Mouse (Mus musculus) mouse trophoblast stem cell (cell line): Measurements from ENCODE around the gene Gdf15.

Experiments used
- in situ Hi-C, 2 experiments: fragments of 300-500 bp; cut with MseI, MboI; formaldehyde crosslinking; loops; 2 replicates in 1 of 2; 3 replicates in 1 of 2; pipeline ENCODE4 v1.15.1; 2025

Gene Gdf15

GRCm38 (mm10) chr8:70593173-70593572 is 39.1 kb downstream of the Gdf15 start:
- in situ Hi-C loops: no loop called here

GRCm38 (mm10) chr8:70591569-70591968 is 40.7 kb downstream of the Gdf15 start:
- in situ Hi-C loops: no loop called here

DNA sequence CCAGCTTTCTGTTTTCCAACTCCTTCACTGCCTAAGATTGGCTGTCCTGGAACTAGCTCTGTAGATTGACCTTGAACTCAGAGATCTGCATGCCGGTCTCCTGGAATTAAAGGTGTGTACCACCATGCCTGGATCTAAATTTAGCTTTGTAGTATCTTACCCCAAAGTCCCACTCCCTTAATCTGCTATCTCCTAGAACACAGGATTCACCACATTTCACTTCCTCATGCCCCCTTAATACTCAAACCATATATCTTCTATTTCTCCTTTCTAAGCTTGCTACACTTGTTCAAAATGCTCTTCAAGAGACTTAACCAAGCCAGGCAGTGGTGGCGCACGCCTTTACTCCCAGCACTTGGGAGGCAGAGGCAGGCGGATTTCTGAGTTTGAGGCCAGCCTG is 44.3 kb downstream of the Gdf15 start:
- in situ Hi-C loops: loop anchor here in 1 of 2 experiments (5.0 kb wide), 1 partner anchor 41 kb away; no protein-coding TSS in a partner anchor

- in situ Hi-C loops: loop anchor here in 1 of 2 experiments (5.0 kb wide), 1 partner anchor 38 kb away; no protein-coding TSS in a partner anchor
Observed at GRCm38 (mm10) chr8:70585258-70585652, 47.0 kb downstream of the Gdf15 start.

DNA sequence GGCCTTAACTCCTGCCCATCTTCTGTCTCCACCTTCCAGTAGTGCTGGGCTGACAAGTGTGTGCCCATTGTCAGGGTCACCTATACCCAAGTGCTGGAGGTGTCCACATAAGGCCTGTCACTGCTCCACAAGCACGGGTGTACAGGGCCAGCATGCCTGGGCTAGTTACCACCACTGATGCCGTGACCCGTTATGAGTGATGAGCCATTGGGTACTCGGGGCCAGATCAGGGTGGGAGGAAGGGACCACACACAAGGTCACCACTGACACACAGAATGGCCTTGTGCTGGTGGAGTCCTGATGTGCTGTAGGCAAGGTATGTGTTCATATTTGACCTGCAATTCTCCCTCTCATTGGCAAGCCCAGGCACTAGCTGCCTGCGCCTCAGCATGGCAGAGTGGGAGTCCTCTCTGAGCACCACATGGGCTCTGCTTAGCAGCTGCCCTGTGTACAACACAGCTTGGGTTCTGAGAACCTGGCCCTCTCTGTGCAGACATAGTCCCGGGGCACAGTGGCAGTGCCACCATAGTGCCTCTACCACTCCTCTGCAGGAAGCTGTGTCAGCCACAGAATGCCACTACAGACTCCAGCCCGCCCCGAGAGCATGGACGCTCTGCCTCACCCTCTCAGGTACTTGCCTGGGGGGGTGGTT is 47.5 kb downstream of the Gdf15 start:
- in situ Hi-C loops: loop anchor here in 1 of 2 experiments (5.0 kb wide), 1 partner anchor 37 kb away; no protein-coding TSS in a partner anchor

- in situ Hi-C loops: no loop called here
Observed at GRCm38 (mm10) chr8:70583476-70584387, 48.5 kb downstream of the Gdf15 start.
